Mouse (Mus musculus) brain, embryonic 14.5 days (tissue): Measurements from ENCODE around the gene Galnt2.

Source experiments
- CTCF ChIP-seq: fragments of 200-500 bp; IDR thresholded peaks from 2 replicates; pipeline ENCODE4 v1.5.1; 2012; ENCODE audit warnings: inconsistent platforms, mild to moderate bottlenecking, moderate library complexity, borderline replicate concordance; ENCODE audit not compliant: insufficient read depth, insufficient read length; ENCODE audit errors: extremely low read depth
- POLR2A ChIP-seq: fragments of 200-500 bp; IDR thresholded peaks from 2 replicates; pipeline ENCODE4 v1.6.1; 2012; ENCODE audit warnings: mild to moderate bottlenecking, inconsistent platforms, borderline replicate concordance; ENCODE audit not compliant: poor library complexity, insufficient read depth, insufficient read length, severe bottlenecking; ENCODE audit errors: extremely low read depth

GRCm38 (mm10) chr8:124361773-124362427 is 130.7 kb downstream of the Galnt2 start:
- no peak for TF ChIP-seq CTCF
- no peak for TF ChIP-seq POLR2A
